Mouse (Mus musculus): ENCODE data around the gene Cpa2. TPM values are rescaled to one million over a fixed set of nuclear protein-coding genes. Genes with fewer than 3 reads are reported as not detected.

Gene Cpa2
- polyA plus RNA-seq (2021; fragmentation: Nextera tagmentation), result 3.5 and 4.9 TPM in 2 replicates
- long read RNA-seq, experiment 1, partial matches to known transcripts, result 0 of 1 reads
- long read RNA-seq, experiment 1, other reads (novel, unspliced or antisense), result 1 of 1 reads
- long read RNA-seq, experiment 2, partial matches to known transcripts, result 0 of 1 reads
- long read RNA-seq, experiment 2, other reads (novel, unspliced or antisense), result 0 of 1 reads

GRCm38 (mm10) chr6:30541009-30541799, at the start of gene Cpa2:
TSS of gene Cpa2 (plus strand) at chr6:30541582.

GRCm38 (mm10) chr6:30509265-30510239, 31.8 kb upstream of the Cpa2 start, which contains the start of the genes Tmem209 and Ssmem1:
TSS of gene Tmem209 (minus strand) at chr6:30509783.
TSS of gene Ssmem1 (plus strand) at chr6:30509849.

GRCm38 (mm10) chr6:30568069-30568468, 26.7 kb downstream of the Cpa2 start, which contains the start of gene Cpa4:
TSS of gene Cpa4 (plus strand) at chr6:30568369.

GRCm38 (mm10) chr6:30610710-30611109, 69.3 kb downstream of the Cpa2 start, which contains the start of gene Cpa5:
TSS of gene Cpa5 (plus strand) at chr6:30611010.

Other genes starting within 250 kb of the Cpa2 start
- gene Ube2h, start 237.0 kb upstream of the Cpa2 start, polyA plus RNA-seq (2021; fragmentation: Nextera tagmentation), result 34.7 and 42.7 TPM in 2 replicates
- 28.7 and 40.5 TPM in 2 replicates for gene Zc3hc1, start 150.6 kb upstream of the Cpa2 start, polyA plus RNA-seq (2021; fragmentation: Nextera tagmentation)
- 4.3 and 5.1 TPM in 2 replicates for gene Klhdc10, start 139.7 kb upstream of the Cpa2 start, polyA plus RNA-seq (2021; fragmentation: Nextera tagmentation)
- gene Tmem209, start 31.8 kb upstream of the Cpa2 start, polyA plus RNA-seq (2021; fragmentation: Nextera tagmentation), result 28.7 and 41.4 TPM in 2 replicates
- 0.16 and 0.25 TPM in 2 replicates for gene Ssmem1, start 31.7 kb upstream of the Cpa2 start, polyA plus RNA-seq (2021; fragmentation: Nextera tagmentation)
- gene Cpa4, start 26.8 kb downstream of the Cpa2 start, polyA plus RNA-seq (2021; fragmentation: Nextera tagmentation), result 0.18 and 0.32 TPM in 2 replicates
- gene Cpa5, start 69.4 kb downstream of the Cpa2 start, polyA plus RNA-seq (2021; fragmentation: Nextera tagmentation), result 0.11 TPM in 1 of 2 replicates, not detected in the other
- not detected in 2 replicates for gene Cpa1, start 97.6 kb downstream of the Cpa2 start, polyA plus RNA-seq (2021; fragmentation: Nextera tagmentation)
- 3.0 and 8.3 TPM in 2 replicates for gene Cep41, start 152.2 kb downstream of the Cpa2 start, polyA plus RNA-seq (2021; fragmentation: Nextera tagmentation)
- gene Mest, start 182.0 kb downstream of the Cpa2 start, polyA plus RNA-seq (2021; fragmentation: Nextera tagmentation), result 46.8 and 66.7 TPM in 2 replicates